Mouse (Mus musculus) MEL (cell line): ENCODE measurements at regions not wholly inside any gene's neighbourhood (a gene's known extent, or its start where the extent isn't known, plus 50 kb on each side); places are given as distances from the start of the nearest gene placed in this dataset.

Experiments
- CTCF ChIP-seq, 3 experiments: IDR thresholded peaks in 2 of 3; conservative IDR thresholded peaks in 1 of 3; 2 replicates each; pipeline ENCODE4 v1.5.1; 2011 to 2012; ENCODE audit warnings: low read length in 3 of 3, low read depth in 2 of 3, mild to moderate bottlenecking in 2 of 3, improper control_type of control experiment in 1 of 3, inconsistent platforms in 1 of 3, mixed read lengths in 1 of 3, moderate library complexity in 1 of 3; ENCODE audit not compliant: control insufficient read depth in 1 of 3, insufficient read depth in 1 of 3, poor library complexity in 1 of 3, severe bottlenecking in 1 of 3
- POLR2A ChIP-seq, 2 experiments: IDR thresholded peaks; 2 replicates each; pipeline ENCODE4 v1.6.1; 2011 to 2012; ENCODE audit warnings: low read length in 2 of 2, mild to moderate bottlenecking in 2 of 2, control low read depth in 1 of 2, improper control_type of control experiment in 1 of 2, low read depth in 1 of 2, moderate library complexity in 1 of 2; ENCODE audit not compliant: control insufficient read depth in 1 of 2, insufficient read depth in 1 of 2, poor library complexity in 1 of 2
- TAL1 ChIP-seq: IDR thresholded peaks from 2 replicates; pipeline ENCODE4 v1.6.1; 2012; ENCODE audit warnings: mild to moderate bottlenecking, inconsistent platforms, low read length, moderate library complexity, mixed read lengths
- USF1 ChIP-seq: IDR thresholded peaks from 2 replicates; pipeline ENCODE4 v1.6.1; 2014; ENCODE audit warnings: low read depth, mild to moderate bottlenecking, inconsistent platforms, low read length, improper control_type of control experiment, moderate library complexity
- USF2 ChIP-seq, 2 experiments: IDR thresholded peaks; 2 replicates each; pipeline ENCODE4 v1.6.1; 2011 to 2012; ENCODE audit warnings: improper control_type of control experiment in 2 of 2, low read length in 2 of 2, borderline replicate concordance in 1 of 2, inconsistent platforms in 1 of 2, low read depth in 1 of 2, mild to moderate bottlenecking in 1 of 2; ENCODE audit not compliant: insufficient read depth in 1 of 2
- ZNF384 ChIP-seq: IDR thresholded peaks from 2 replicates; pipeline ENCODE4 v1.6.1; 2012; ENCODE audit warnings: low read depth, mild to moderate bottlenecking, inconsistent platforms, low read length, improper control_type of control experiment

DNA sequence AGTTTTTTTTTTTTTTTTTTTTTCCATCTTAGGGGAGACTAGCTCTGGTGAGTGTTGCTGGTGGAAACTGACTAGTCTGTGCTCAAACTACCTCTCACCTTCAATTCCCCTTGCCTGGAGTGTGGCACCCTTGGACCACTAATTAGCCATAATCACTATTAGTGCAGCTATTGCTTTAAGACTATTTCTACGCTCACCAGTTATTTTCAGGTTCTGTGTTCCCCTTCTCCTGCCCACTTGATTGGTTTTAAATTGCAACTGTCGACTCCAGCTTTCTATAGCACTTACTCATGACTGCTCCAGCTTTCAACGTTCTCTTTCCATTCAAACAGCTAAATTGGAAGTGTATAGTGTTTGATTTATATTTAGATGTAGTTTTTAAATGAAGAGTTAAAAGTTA, 771.7 kb downstream of the Pcdh17 start:
- TF ChIP-seq ZNF384 (no peak), USF1 (no peak), POLR2A (IDR thresholded peaks at IDR 0.05; ENCODE audit: control insufficient read depth in 1 of 2, insufficient read depth in 1 of 2, low read depth in 1 of 2, low read length in 2 of 2, poor library complexity in 1 of 2) (no peak), CTCF (IDR thresholded peaks at IDR 0.05 in 2 of 3, conservative IDR thresholded peaks at IDR 0.05 in 1 of 3; ENCODE audit: control insufficient read depth in 1 of 3, insufficient read depth in 1 of 3, low read depth in 2 of 3, low read length in 3 of 3, poor library complexity in 1 of 3, severe bottlenecking in 1 of 3) (no peak), USF2 (IDR thresholded peaks at IDR 0.05; ENCODE audit: borderline replicate concordance in 1 of 2, insufficient read depth in 1 of 2, low read depth in 1 of 2, low read length in 2 of 2) (no peak), TAL1 (no peak)
